Mouse (Mus musculus) midbrain, embryonic 10.5 days (tissue): Measurements from ENCODE around the gene Tnk2. TPM values are rescaled to one million over a fixed set of nuclear protein-coding genes. Genes with fewer than 3 reads are reported as not detected.
A peak's percentile ranks its signal among the peaks of the same experiment; 100 is the strongest.

ENCODE experiments used
- DNase-seq: peaks from one replicate; pipeline ENCODE4 v3.0.0-alpha.2; 2017; ENCODE audit warnings: low spot score
- H3K27ac ChIP-seq: fragments of 300-500 bp; sonication (generic); replicated peaks from 2 replicates; pipeline ENCODE4 v1.5.1; 2016; ENCODE audit warnings: mild to moderate bottlenecking
- H3K27me3 ChIP-seq: fragments of 300-500 bp; sonication (generic); 2 replicates; pipeline ENCODE4 v1.6.1; 2016; ENCODE audit warnings: low read depth, mild to moderate bottlenecking; ENCODE audit not compliant: poor library complexity, severe bottlenecking
- H3K36me3 ChIP-seq: fragments of 300-500 bp; sonication (generic); 2 replicates; pipeline ENCODE4 v1.6.1; 2016; ENCODE audit warnings: mild to moderate bottlenecking, moderate library complexity
- H3K4me1 ChIP-seq: fragments of 300-500 bp; sonication (generic); 2 replicates; pipeline ENCODE4 v1.6.1; 2016
- H3K4me3 ChIP-seq: fragments of 300-500 bp; sonication (generic); 2 replicates; pipeline ENCODE4 v1.5.1; 2016; ENCODE audit warnings: mild to moderate bottlenecking, moderate library complexity
- H3K9me3 ChIP-seq: fragments of 300-500 bp; sonication (generic); replicated peaks from 2 replicates; pipeline ENCODE4 v1.6.1; 2016; ENCODE audit warnings: mild to moderate bottlenecking
- WGBS: fragments of 180-500 bp; shearing (Covaris S2); methylation state at CpG from one replicate; pipeline ENCODE4 v1.1.7; 2016; 5-methylcytosine and 5-hydroxymethylcytosine counted together
- polyA plus RNA-seq: library from polyadenylated mRNA; unstranded; fragments of >200 nt; fragmentation: Nextera tagmentation; extraction: Ambion mirVana; gene quantifications from 2 replicates; pipeline ENCODE4 v1.2.1, GENCODE M21; 2016

Gene Tnk2
- polyA plus RNA-seq, 1 experiment from 2014 or later: 8.4 TPM

DNA sequence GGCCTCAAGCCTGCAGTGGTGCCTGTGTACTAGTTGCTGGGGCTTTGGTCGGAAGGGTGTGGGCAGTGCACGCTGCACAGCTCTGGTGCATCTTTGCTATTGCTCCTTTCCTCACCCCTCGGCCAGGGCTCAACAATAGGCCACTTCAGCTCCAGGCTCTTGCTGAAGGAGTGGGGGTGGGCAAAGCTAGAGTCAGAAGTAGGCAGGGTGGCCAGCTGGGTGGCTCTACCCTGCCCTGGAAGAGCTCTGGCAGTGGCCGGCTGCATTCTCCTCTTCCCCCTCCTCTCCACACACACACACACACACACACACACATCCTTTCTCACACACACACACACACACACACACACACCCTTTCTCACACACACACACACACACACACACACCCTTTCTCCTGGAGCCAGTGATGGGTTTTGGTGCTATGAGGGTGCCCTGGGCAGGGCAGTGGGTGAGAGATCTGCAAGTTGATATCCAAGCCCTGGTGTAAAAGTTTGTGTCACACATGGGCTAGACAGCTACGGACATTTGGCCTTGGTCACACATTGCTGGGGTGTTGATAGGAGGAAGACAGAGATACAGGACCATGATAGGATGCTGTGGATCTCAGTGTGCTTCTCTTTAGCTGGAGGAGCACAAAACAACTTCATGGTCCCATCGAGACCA lies 10.5 kb downstream of the Tnk2 start:
- peaks cover 25% of the 10 kb centered on the region for H3K4me1 ChIP-seq
- H3K9me3 ChIP-seq: no peaks in the 10 kb centered on the region
- H3K36me3 ChIP-seq: peaks cover 24% of the 10 kb centered on the region
- 86% methylated on average over 6 of the region's 6 CpGs for WGBS
- H3K27ac ChIP-seq: no peak overlapping the region
- no peak overlapping the region for H3K4me3 ChIP-seq
- no peak for DNase-seq
- no peaks in the 10 kb centered on the region for H3K27me3 ChIP-seq

DNA sequence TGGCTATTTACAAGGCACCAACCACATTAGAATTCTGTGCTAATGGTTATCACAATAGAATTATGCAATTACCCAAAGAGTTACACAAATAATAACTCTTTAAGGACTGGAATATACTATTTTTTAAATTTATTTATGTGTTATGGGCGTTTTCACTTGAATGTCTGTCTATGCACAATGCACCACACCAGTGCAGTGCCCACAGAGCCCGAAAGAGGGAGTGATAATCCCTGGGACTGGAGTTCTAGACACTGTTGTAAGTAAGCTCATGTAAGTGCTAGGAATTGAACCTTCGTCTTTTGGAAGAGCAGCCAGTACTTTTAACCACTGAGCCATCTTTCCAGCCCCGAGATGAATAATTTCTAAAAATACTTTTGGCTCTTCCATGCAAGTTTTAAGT lies 11.9 kb downstream of the Tnk2 start:
- Histone ChIP-seq H3K27me3 (no peaks in the 10 kb centered on the region), H3K36me3 (peaks cover 24% of the 10 kb centered on the region), H3K4me3 (no peak overlapping the region), H3K9me3 (no peaks in the 10 kb centered on the region), H3K4me1 (peaks cover 39% of the 10 kb centered on the region), H3K27ac (no peak overlapping the region)
- DNase-seq: no peak
- 85% methylated on average over 4 of the region's 4 CpGs for WGBS

DNA sequence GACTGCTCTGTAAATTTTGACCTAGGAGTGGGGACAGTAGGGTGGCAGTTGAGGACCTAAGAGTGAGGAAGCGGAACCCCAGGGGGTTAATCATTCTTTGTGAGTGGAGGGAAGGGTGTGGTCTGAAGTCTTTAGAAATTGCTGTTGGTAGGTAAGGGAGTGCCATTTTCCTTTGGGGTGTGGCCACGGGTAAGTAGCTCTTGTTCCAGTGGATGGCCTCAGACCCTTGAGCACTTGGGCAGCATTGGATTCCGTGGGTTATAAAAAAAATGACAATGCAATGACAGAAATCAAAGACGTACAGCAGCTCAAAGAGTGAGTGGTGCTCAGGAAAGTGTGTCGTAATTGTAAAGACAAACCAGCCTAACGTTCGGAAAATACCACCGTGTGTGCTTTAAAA lies 12.6 kb downstream of the Tnk2 start:
- whole genome bisulfite sequencing: 86% methylated on average over 8 of the region's 8 CpGs

DNA sequence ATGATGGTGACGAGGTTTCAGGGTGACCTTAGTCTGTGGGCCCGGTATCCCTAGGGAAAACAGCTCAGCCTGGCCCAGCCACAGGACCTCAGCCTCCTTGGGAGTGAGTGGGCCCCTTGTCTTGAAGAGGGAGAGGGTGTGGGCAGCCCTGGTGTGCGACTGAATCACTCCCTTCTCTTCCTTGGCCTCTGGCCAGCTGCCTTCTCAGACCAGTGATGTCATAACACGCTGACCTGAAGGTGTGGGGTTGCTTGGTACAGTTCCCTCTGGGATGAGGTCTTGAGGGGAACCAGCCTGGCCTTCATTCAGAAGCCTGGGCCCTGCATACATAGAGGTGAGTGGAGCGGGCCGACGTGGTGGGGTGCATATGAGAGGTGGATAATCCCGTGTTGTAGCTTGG lies 13.1 kb downstream of the Tnk2 start:
- Histone ChIP-seq H3K36me3 (peaks cover 13% of the 10 kb centered on the region), H3K27ac (no peak overlapping the region), H3K4me1 (peaks cover 51% of the 10 kb centered on the region), H3K9me3 (no peaks in the 10 kb centered on the region), H3K4me3 (no peak overlapping the region), H3K27me3 (no peaks in the 10 kb centered on the region)
- WGBS: 90% methylated on average over 8 of the region's 8 CpGs
- DNase-seq: no peak

More for the DNA sequence above, 12.6 kb downstream of the Tnk2 start:
- Histone ChIP-seq H3K9me3 (no peaks in the 10 kb centered on the region), H3K4me1 (peaks cover 46% of the 10 kb centered on the region), H3K27ac (no peak overlapping the region), H3K4me3 (no peak overlapping the region), H3K36me3 (peaks cover 17% of the 10 kb centered on the region), H3K27me3 (no peaks in the 10 kb centered on the region)
- DNase-seq: no peak

DNA sequence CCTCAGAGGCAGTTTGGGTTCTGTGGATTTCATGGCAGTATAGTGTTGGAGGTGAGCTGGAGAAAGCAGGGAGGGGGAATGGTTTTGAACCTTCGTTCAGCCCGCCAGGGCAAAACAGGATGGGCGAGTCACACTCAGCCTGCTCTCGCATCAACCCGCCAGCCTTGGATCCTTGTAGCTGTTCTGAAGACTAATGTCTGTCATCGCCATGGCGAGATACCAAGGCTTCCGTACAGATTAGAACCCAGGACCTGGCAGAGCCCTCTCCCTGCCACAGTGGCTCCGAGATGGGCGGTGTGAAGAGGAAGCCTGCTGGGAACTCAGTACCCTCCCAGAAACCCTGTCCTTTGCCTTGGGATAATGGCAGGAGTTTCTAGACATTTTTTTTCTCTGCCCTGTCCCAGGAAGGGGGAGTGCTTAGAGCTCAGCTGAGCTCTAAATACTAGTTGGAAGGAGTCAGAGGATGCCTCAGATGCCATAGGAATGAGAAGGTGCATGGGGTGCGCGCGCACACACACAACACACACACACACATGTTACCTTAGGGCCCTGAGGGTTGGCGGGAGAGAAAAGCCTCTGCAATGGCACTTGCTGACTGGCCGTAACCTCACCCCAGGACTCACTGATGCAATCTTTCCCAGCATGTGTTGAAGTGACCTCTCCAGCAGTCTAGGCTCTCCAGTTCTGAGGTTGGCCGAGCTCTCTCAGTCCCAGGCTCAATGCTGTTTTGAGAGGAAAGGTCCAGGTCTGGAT lies 14.0 kb downstream of the Tnk2 start:
- WGBS: 92% methylated on average over 16 of the region's 16 CpGs
- Histone ChIP-seq H3K9me3 (no peaks in the 10 kb centered on the region), H3K27ac (no peak overlapping the region), H3K36me3 (peaks cover 10% of the 10 kb centered on the region; the same call in 1 of the 2 replicates), H3K4me1 (peaks cover 59% of the 10 kb centered on the region), H3K27me3 (no peaks in the 10 kb centered on the region), H3K4me3 (no peak overlapping the region)
- no peak for DNase-seq

DNA sequence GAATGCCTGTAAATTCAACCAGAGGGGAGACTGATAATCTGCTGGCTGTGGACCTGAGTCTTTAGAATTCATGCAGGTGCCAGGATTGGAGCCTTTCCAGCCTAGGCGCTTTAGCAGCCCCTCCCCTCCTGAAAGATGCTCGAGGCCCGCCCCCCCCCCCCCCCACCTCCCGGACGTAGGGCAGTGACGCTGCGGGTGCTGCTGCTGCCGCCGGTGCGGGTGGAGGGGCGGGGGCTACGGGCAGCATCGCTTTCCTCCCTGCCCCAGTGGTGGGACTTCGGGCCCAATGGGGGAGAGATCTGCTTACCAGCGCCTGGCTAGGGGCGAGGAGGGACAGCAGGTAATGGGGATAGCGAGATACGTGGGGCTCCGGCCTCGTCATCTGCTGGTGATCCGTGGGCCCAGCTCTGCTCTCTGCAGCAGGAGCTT lies 15.1 kb downstream of the Tnk2 start:
- H3K36me3 ChIP-seq: peaks cover 10% of the 10 kb centered on the region
- peak overlapping the region; percentile 29; the same call in 1 of the 2 replicates for H3K27ac ChIP-seq
- peak; percentile 26 for DNase-seq
- H3K4me1 ChIP-seq: peaks cover 68% of the 10 kb centered on the region
- no peaks in the 10 kb centered on the region for H3K27me3 ChIP-seq
- H3K4me3 ChIP-seq: peak overlapping the region; percentile 47
- no peaks in the 10 kb centered on the region for H3K9me3 ChIP-seq
- WGBS: 2% methylated on average over 17 of the region's 21 CpGs

DNA sequence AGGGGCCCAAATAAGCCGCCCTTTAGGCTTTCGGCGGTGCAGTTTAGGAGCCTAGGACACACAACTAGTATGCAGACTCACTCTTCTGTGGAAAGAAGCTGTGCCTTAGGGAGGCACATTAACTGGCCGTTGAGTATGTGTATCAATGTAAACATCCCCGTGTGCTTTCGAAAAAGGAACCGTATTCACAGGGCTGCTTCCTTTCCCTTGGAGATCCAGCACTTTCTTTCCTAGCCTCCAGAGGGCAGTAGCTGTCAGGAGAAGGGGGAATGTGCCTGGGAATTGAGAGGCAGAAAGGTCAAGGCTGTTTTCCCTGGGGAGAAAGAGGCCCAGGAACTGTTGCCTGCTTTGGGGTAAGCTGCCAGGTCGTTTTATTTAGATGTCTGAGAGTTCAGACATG lies 15.7 kb downstream of the Tnk2 start:
- 10% methylated on average over 8 of the region's 8 CpGs for whole genome bisulfite sequencing
- Histone ChIP-seq H3K4me1 (peaks cover 71% of the 10 kb centered on the region), H3K27me3 (no peaks in the 10 kb centered on the region), H3K36me3 (peaks cover 10% of the 10 kb centered on the region), H3K9me3 (no peaks in the 10 kb centered on the region), H3K4me3 (peak overlapping the region; percentile 47), H3K27ac (peak overlapping the region; percentile 85)
- peak; percentile 62 for DNase-seq

DNA sequence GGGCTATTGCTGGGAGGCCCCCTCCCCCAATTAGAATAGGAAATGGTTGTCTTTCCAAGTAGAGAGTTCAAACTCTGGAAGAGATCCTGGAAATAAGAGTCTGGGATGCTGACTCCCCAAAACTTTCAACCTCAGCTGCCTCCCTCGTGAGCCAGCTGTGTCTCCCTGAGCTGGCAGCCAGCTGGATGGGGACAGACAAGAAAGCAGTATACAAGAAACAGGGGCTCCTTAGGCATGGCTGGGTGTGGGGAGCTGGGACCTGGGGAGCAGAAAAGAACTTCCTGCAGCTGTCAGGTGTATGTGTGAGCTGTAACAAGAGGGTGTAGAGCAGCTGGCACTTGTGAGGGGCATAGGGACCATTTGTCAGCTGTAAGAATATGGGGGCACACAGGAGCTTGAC lies 16.4 kb downstream of the Tnk2 start:
- H3K4me3 ChIP-seq: no peak overlapping the region
- peaks cover 74% of the 10 kb centered on the region for H3K4me1 ChIP-seq
- WGBS: 71% methylated on average over 1 of the region's 1 CpGs
- H3K36me3 ChIP-seq: peaks cover 7% of the 10 kb centered on the region
- no peak for DNase-seq
- no peaks in the 10 kb centered on the region for H3K9me3 ChIP-seq
- no peaks in the 10 kb centered on the region for H3K27me3 ChIP-seq
- H3K27ac ChIP-seq: peak overlapping the region; percentile 85; the same call in 1 of the 2 replicates

DNA sequence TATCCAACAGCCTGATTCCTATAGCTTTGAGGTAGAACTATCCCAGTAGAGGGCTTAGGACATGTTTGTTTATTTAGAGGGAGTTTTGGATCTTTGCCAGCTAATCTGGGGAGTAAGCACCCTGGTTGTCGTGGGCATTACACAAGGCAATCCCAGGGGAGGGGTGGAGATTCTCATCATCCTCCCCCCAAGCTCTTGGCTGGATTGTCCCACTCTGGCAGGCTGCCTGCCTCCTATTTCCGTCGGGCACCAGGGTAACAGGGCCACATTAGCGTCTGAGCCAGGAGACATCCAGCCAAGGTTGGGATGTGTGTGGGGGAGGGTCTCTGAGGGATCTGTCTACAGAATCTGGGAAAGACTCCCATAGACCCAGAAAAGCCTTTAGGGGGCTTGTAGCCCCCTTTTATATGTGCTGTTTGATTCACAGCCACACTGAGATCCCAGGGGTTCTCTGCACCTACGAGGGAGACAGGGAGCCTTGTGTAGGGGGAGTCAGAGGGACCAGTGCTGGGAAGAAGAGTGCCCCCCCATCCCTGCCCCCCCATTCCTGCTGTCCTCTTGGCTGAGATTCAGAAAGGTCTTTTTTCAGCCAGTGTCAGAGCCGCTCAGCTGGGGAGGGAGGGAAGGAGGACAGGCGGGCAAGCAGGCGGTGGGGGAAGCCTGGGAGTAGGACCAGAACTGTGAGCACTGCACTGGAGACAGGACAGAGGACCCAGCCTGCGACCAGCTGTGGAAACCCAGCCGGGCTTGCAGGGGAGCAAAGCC lies 17.1 kb downstream of the Tnk2 start:
- H3K9me3 ChIP-seq: no peaks in the 10 kb centered on the region
- H3K27ac ChIP-seq: peak overlapping the region; percentile 85
- H3K4me3 ChIP-seq: peak overlapping the region; percentile 16; the same call in 1 of the 2 replicates
- WGBS: 41% methylated on average over 10 of the region's 10 CpGs
- DNase-seq: no peak
- H3K36me3 ChIP-seq: peaks cover 7% of the 10 kb centered on the region
- peaks cover 81% of the 10 kb centered on the region for H3K4me1 ChIP-seq
- no peaks in the 10 kb centered on the region for H3K27me3 ChIP-seq

DNA sequence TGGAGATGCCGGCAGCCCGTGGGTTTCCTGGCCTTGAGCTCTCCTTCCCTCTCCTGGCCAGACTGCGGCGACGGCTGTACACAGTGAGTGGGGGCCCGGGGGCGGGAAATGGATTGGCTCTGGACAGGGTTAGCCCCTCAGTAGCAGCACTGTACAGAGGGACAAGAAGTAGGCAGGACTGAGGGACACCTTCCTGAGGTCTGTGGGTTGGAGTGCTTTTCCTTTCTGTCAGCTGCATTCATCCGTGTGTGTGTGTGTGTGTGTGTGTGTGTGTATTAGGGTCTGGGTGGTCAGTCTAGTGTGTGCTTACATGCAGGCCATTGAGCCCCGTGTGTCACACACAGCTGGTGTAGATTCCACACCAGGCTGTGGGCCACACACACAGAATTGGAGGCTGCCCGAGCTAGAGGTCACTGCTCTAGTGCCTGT lies 17.8 kb downstream of the Tnk2 start:
- H3K27ac ChIP-seq: peak overlapping the region; percentile 85
- WGBS: 60% methylated on average over 10 of the region's 10 CpGs
- peaks cover 89% of the 10 kb centered on the region for H3K4me1 ChIP-seq

DNA sequence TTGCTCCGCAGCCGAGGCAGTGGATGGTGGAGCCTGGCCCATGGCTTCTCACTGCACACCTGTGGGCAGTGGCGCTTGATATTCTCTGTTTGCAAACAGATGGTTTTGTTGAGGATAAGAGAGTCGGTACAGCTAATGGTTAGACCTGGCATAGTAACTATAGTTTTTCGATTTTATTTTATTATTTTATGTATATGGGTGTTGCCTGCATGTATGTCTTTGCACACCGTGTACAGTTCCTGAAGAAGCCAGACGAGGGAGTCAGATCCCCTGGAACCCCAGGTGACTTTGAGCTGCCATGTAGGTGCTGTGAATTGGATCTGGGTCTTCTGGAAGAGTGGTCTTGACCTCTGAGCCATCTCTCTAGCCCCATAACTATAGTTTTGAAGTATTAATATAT lies 18.7 kb downstream of the Tnk2 start:
- Histone ChIP-seq H3K4me3 (no peak overlapping the region), H3K27ac (peak overlapping the region; percentile 85)
- WGBS: 89% methylated on average over 7 of the region's 7 CpGs

More for the DNA sequence above, 17.8 kb downstream of the Tnk2 start:
- DNase-seq: no peak
- no peaks in the 10 kb centered on the region for H3K27me3 ChIP-seq
- no peaks in the 10 kb centered on the region for H3K9me3 ChIP-seq
- peaks cover 7% of the 10 kb centered on the region for H3K36me3 ChIP-seq
- 0 out of 2 replicates have a peak overlapping the region, but pooled peaks have one; percentile 16 for H3K4me3 ChIP-seq

DNA sequence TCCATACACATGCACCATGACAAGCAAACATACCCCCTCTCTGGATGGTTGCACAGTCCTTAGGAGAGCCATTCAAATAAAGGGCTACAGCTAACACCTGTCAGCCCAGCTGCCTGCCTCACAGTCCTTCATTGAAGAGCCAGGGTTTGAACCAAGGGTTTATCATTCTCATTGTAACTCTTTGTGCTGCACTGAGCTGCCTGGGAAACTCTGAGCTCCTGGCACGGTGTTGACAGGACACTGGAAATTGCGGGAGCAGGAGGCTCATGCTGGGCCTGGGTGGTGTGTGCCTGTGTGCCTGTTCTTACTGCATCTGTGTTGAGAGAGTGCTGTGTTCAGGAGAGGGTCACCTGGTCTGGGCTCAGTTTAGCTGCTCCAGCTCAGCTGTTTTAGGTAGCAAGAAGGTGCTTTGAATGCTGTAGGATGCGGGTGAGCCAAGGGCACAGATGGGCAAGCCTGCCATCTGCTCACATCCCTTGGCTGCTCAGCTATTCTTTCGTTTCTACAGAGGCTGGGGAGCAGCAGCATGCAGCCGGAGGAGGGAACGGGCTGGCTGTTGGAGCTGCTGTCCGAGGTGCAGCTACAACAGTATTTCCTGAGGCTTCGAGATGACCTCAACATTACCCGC lies 19.7 kb downstream of the Tnk2 start:
- no peak overlapping the region for H3K4me3 ChIP-seq
- no peaks in the 10 kb centered on the region for H3K9me3 ChIP-seq
- no peaks in the 10 kb centered on the region for H3K27me3 ChIP-seq
- H3K27ac ChIP-seq: peak overlapping the region; percentile 64
- H3K4me1 ChIP-seq: peaks cover 96% of the 10 kb centered on the region
- H3K36me3 ChIP-seq: peaks cover 14% of the 10 kb centered on the region
- no peak for DNase-seq
- 82% methylated on average over 9 of the region's 9 CpGs for WGBS

More for the DNA sequence above, 18.7 kb downstream of the Tnk2 start:
- no peaks in the 10 kb centered on the region for H3K9me3 ChIP-seq
- H3K36me3 ChIP-seq: peaks cover 7% of the 10 kb centered on the region
- no peak for DNase-seq
- H3K4me1 ChIP-seq: peaks cover 93% of the 10 kb centered on the region
- no peaks in the 10 kb centered on the region for H3K27me3 ChIP-seq
